Mouse (Mus musculus): Measurements from ENCODE around the gene A930033H14Rik. TPM values are rescaled to one million over a fixed set of nuclear protein-coding genes. Genes with fewer than 3 reads are reported as not detected.

Gene A930033H14Rik
- total RNA-seq, 2 experiments from 2014 or later: 6.0 to 6.6 TPM

GRCm38 (mm10) chr10:69237185-69237584, 24.3 kb upstream of the A930033H14Rik start:
- DNase-seq: no peak

GRCm38 (mm10) chr10:69225951-69226350, 13.1 kb upstream of the A930033H14Rik start:
- no peak for DNase-seq

GRCm38 (mm10) chr10:69225471-69225870, 12.6 kb upstream of the A930033H14Rik start:
- DNase-seq: no peak

- no peak for DNase-seq
Measured at GRCm38 (mm10) chr10:69224276-69224675, 11.4 kb upstream of the A930033H14Rik start.

- no peak for DNase-seq
Measured at GRCm38 (mm10) chr10:69223232-69223631, 10.3 kb upstream of the A930033H14Rik start.

- no peak for DNase-seq
Measured at GRCm38 (mm10) chr10:69221955-69222354, 9.1 kb upstream of the A930033H14Rik start.

GRCm38 (mm10) chr10:69221148-69221547, 8.2 kb upstream of the A930033H14Rik start:
- DNase-seq: peak; percentile 3

GRCm38 (mm10) chr10:69220296-69220695, 7.4 kb upstream of the A930033H14Rik start:
- DNase-seq: peak; percentile 22

- peak; percentile 8 for DNase-seq
Measured at GRCm38 (mm10) chr10:69219289-69219626, 6.4 kb upstream of the A930033H14Rik start.

- DNase-seq: peak; percentile 58
Measured at GRCm38 (mm10) chr10:69218458-69219288, 5.8 kb upstream of the A930033H14Rik start.

GRCm38 (mm10) chr10:69217127-69217690, 4.3 kb upstream of the A930033H14Rik start:
- DNase-seq: no peak

- peak; percentile 46 for DNase-seq
Measured at GRCm38 (mm10) chr10:69213986-69214385, 1.1 kb upstream of the A930033H14Rik start.

GRCm38 (mm10) chr10:69213451-69213877, 566 bp upstream of the A930033H14Rik start:
- DNase-seq: peak; percentile 63

- peak; percentile 60 for DNase-seq
Measured at GRCm38 (mm10) chr10:69211976-69212375, 922 bp downstream of the A930033H14Rik start.

GRCm38 (mm10) chr10:69211560-69211959, 1.3 kb downstream of the A930033H14Rik start:
- peak; percentile 43 for DNase-seq

GRCm38 (mm10) chr10:69210659-69211058, 2.2 kb downstream of the A930033H14Rik start:
- DNase-seq: peak; percentile 6

GRCm38 (mm10) chr10:69210006-69210405, 2.9 kb downstream of the A930033H14Rik start:
- DNase-seq: peak; percentile 3

- DNase-seq: peak; percentile 4
Measured at GRCm38 (mm10) chr10:69208705-69209104, 4.2 kb downstream of the A930033H14Rik start.

- DNase-seq: peak; percentile 13
Measured at GRCm38 (mm10) chr10:69207981-69208630, 4.8 kb downstream of the A930033H14Rik start.

- DNase-seq: peak; percentile 3
Measured at GRCm38 (mm10) chr10:69207481-69207880, 5.4 kb downstream of the A930033H14Rik start.

- DNase-seq: no peak
Measured at GRCm38 (mm10) chr10:69206081-69206480, 6.8 kb downstream of the A930033H14Rik start.

GRCm38 (mm10) chr10:69204677-69205400, 8.1 kb downstream of the A930033H14Rik start:
- DNase-seq: no peak

GRCm38 (mm10) chr10:69193721-69194120, 19.2 kb downstream of the A930033H14Rik start:
- no peak for DNase-seq

All from heart, postnatal 4 days (tissue).